Mouse (Mus musculus) forebrain, embryonic 15.5 days (tissue): ENCODE measurements around the gene Pcbp4. TPM values are rescaled to one million over a fixed set of nuclear protein-coding genes. Genes with fewer than 3 reads are reported as not detected.

Experiments
- ATAC-seq: fragments of 200-750 bp; cut with Nextera tagmentation; replicated peaks from 2 replicates; pipeline ENCODE4 v1.8.0; 2017; ENCODE audit warnings: mild to moderate bottlenecking, moderate TSS enrichment, moderate library complexity
- H3K27ac ChIP-seq: fragments of 300-500 bp; sonication (generic); replicated peaks from 2 replicates; pipeline ENCODE4 v1.5.1; 2015; ENCODE audit warnings: mild to moderate bottlenecking, inconsistent platforms
- H3K27me3 ChIP-seq: fragments of 300-500 bp; sonication (generic); 2 replicates; pipeline ENCODE4 v1.6.1; 2015; ENCODE audit warnings: inconsistent platforms
- H3K36me3 ChIP-seq: fragments of 300-500 bp; sonication (generic); 2 replicates; pipeline ENCODE4 v1.6.1; 2015; ENCODE audit warnings: mild to moderate bottlenecking, inconsistent platforms
- H3K4me1 ChIP-seq: fragments of 300-500 bp; sonication (generic); 2 replicates; pipeline ENCODE4 v1.6.1; 2015; ENCODE audit warnings: inconsistent platforms
- H3K4me2 ChIP-seq: fragments of 300-500 bp; sonication (generic); replicated peaks from 2 replicates; pipeline ENCODE4 v1.6.1; 2015; ENCODE audit warnings: mild to moderate bottlenecking, inconsistent platforms
- H3K4me3 ChIP-seq: fragments of 300-500 bp; sonication (generic); 2 replicates; pipeline ENCODE4 v1.5.1; 2015; ENCODE audit warnings: mild to moderate bottlenecking, inconsistent platforms
- H3K9ac ChIP-seq: fragments of 300-500 bp; sonication (generic); replicated peaks from 2 replicates; pipeline ENCODE4 v1.6.1; 2015; ENCODE audit warnings: mild to moderate bottlenecking, inconsistent platforms
- H3K9me3 ChIP-seq: fragments of 300-500 bp; sonication (generic); 2 replicates; pipeline ENCODE4 v1.6.1; 2016; ENCODE audit warnings: inconsistent platforms
- WGBS: fragments of 180-500 bp; shearing (Covaris S2); methylation state at CpG from one replicate; pipeline ENCODE4 v1.1.7; 2015; ENCODE audit warnings: mixed read lengths; 5-methylcytosine and 5-hydroxymethylcytosine counted together
- polyA plus RNA-seq: library from polyadenylated mRNA; unstranded; fragments of >200 nt; fragmentation: Nextera tagmentation; extraction: Ambion mirVana; gene quantifications from 2 replicates; pipeline ENCODE4 v1.2.1, GENCODE M21; 2015

Pcbp4 gene
- polyA plus RNA-seq, 1 experiment from 2014 or later: 251 TPM

DNA sequence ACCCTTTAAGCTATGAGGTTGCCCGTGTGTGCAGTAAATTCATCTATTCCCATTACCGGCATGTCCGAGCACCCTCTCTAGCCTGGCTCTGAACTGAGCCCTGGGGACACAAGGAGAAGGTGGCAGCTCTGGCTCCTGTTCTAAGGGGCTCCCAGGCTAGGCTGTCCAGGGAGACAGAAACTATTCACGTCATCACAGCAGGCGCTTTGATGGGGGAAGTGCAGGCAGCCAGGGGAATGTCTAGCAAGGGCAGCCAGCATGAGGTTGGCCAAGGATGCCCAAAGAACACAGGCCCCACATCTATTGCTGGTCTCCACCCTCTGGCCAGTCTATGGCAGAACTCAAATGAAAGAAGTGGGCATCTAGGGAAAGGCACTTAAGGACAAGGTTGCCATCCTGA, 4.8 kb downstream of the Pcbp4 start:
- Histone ChIP-seq H3K9ac (no peak overlapping the region), H3K9me3 (no peaks in the 10 kb centered on the region), H3K4me3 (no peak overlapping the region), H3K27me3 (no peaks in the 10 kb centered on the region), H3K4me2 (no peak overlapping the region), H3K27ac (0 out of 2 replicates have a peak overlapping the region, but pooled peaks have one; percentile 12), H3K4me1 (peaks cover 59% of the 10 kb centered on the region), H3K36me3 (peaks cover 25% of the 10 kb centered on the region)
- WGBS: 51% methylated on average over 5 of the region's 5 CpGs
- no peak for ATAC-seq

DNA sequence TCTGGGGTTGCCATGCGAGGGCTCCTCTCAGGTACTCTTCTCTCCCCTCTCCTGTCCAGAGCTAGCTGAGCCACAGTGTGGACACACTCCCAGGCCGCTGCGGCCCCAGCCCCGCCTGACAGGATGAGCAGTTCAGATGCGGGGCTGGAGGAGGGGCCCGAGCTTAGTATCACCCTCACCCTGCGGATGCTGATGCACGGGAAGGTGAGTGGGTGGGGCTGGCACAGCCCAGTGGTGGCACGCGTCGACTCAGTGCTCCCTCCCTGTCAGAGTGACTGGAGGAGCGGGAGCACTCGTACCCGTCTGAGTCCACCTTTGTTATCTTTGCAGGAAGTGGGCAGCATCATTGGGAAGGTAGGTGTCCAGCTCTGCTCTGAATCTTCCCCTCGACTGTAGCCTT, 6.9 kb downstream of the Pcbp4 start:
- WGBS: 76% methylated on average over 15 of the region's 15 CpGs
- Histone ChIP-seq H3K4me1 (peaks cover 59% of the 10 kb centered on the region), H3K4me3 (no peak overlapping the region), H3K27me3 (no peaks in the 10 kb centered on the region), H3K27ac (no peak overlapping the region), H3K9me3 (no peaks in the 10 kb centered on the region), H3K4me2 (no peak overlapping the region), H3K9ac (no peak overlapping the region), H3K36me3 (peaks cover 33% of the 10 kb centered on the region)
- no peak for ATAC-seq

DNA sequence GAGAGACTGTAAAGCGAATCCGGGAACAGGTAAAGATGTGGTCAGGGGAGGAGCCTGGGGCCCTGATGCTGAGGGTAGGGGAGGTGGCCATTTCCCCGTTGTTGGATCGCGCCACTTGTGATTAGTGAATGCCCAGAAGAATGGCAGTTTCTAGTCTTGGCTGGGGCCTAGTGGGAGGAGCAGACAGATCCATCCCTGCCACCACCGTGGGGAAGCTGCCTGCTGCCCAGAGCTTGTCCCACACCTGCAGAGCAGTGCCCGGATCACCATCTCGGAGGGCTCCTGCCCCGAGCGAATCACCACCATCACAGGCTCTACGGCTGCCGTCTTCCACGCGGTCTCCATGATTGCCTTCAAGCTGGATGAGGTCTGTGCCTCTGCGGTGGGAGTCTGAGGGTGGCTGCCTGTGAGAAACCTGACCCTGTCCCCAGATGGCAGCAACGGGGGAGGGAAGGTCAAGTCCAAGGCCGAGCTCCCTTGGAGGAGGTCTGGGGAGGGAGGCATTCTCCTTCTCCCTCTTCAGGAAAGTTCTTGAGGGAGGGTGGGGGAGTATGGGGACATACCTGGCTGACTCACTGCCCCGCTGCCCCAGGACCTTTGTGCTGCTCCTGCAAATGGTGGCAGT, 7.4 kb downstream of the Pcbp4 start:
- no peak overlapping the region for H3K27ac ChIP-seq
- no peaks in the 10 kb centered on the region for H3K9me3 ChIP-seq
- WGBS: 73% methylated on average over 18 of the region's 18 CpGs
- no peaks in the 10 kb centered on the region for H3K27me3 ChIP-seq
- H3K4me1 ChIP-seq: peaks cover 57% of the 10 kb centered on the region
- no peak overlapping the region for H3K4me3 ChIP-seq
- peaks cover 33% of the 10 kb centered on the region for H3K36me3 ChIP-seq
- no peak overlapping the region for H3K9ac ChIP-seq
- H3K4me2 ChIP-seq: no peak overlapping the region
- ATAC-seq: no peak

DNA sequence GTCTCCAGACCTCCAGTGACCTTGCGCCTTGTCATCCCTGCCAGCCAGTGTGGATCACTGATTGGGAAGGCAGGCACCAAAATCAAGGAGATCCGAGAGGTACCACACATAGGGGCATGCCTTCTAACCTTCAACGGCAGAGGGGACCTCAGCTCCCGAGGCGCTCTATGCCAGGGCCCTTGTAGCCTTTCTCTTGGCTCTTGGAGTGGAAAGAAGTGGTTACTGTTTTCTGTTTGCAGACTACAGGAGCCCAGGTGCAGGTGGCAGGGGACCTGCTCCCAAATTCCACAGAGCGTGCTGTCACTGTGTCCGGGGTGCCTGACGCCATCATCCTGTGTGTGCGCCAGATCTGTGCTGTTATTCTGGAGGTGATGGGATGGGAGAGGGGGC, 7.9 kb downstream of the Pcbp4 start:
- Histone ChIP-seq H3K9me3 (no peaks in the 10 kb centered on the region), H3K4me3 (no peak overlapping the region), H3K27me3 (no peaks in the 10 kb centered on the region), H3K9ac (no peak overlapping the region), H3K4me2 (no peak overlapping the region), H3K27ac (no peak overlapping the region), H3K36me3 (peaks cover 33% of the 10 kb centered on the region), H3K4me1 (peaks cover 57% of the 10 kb centered on the region)
- no peak for ATAC-seq
- 92% methylated on average over 9 of the region's 9 CpGs for WGBS

DNA sequence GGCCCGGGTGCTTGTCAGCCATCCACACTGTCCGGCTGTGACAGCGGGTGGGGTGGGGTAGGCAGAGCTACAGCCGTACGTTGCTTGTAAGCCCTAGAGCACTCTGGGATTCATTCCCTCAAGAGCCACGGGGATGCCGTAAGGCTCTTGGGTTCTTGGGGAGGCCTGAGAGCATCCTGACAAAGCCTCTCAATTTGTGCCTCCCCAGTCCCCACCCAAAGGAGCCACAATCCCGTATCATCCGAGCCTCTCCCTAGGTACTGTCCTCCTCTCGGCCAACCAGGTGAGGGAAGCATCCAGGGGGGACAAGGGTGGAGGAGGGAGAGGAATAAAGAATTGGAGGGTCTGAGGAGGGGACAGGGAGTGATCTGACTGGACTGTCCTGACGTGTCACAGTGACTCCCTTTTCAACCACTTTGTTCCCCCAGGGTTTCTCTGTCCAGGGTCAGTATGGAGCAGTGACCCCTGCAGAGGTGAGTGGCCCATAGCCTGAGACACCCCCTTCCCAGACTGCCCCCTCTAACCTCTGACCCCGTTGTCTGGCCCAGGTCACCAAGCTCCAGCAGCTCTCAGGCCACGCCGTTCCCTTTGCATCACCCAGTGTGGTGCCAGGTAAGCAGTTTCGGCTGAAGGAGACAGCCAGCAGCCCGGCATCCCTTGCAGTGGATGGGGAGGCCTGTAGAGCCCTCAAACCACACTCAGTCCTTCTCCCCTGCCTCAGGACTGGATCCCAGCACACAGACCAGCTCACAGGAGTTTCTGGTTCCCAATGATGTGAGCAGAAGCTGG, 8.7 kb downstream of the Pcbp4 start:
- no peak overlapping the region for H3K4me3 ChIP-seq
- no peak overlapping the region for H3K4me2 ChIP-seq
- no peaks in the 10 kb centered on the region for H3K27me3 ChIP-seq
- 87% methylated on average over 16 of the region's 16 CpGs for WGBS
- no peak overlapping the region for H3K27ac ChIP-seq
- H3K4me1 ChIP-seq: peaks cover 51% of the 10 kb centered on the region
- no peak overlapping the region for H3K9ac ChIP-seq
- H3K9me3 ChIP-seq: no peaks in the 10 kb centered on the region
- ATAC-seq: no peak
- H3K36me3 ChIP-seq: peaks cover 33% of the 10 kb centered on the region

DNA sequence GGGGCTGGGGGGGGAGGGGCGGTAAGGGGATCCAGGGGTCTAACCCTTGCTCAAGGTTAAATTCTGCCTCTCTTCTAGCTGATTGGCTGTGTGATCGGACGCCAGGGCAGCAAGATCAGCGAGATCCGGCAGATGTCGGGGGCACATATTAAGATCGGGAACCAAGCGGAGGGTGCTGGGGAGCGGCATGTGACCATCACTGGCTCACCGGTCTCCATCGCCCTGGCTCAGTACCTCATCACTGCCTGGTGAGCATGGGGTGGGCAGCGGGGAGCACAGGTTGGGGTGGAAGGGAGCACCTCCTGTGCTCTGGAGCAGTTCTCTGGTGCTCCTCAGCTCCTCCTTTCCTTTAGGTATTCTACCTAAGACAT, 9.3 kb downstream of the Pcbp4 start:
- peaks cover 46% of the 10 kb centered on the region for H3K4me1 ChIP-seq
- peaks cover 33% of the 10 kb centered on the region for H3K36me3 ChIP-seq
- no peak overlapping the region for H3K4me3 ChIP-seq
- no peaks in the 10 kb centered on the region for H3K9me3 ChIP-seq
- no peak overlapping the region for H3K9ac ChIP-seq
- no peak overlapping the region for H3K27ac ChIP-seq
- 92% methylated on average over 12 of the region's 12 CpGs for WGBS
- no peak for ATAC-seq
- H3K27me3 ChIP-seq: no peaks in the 10 kb centered on the region
- H3K4me2 ChIP-seq: no peak overlapping the region

DNA sequence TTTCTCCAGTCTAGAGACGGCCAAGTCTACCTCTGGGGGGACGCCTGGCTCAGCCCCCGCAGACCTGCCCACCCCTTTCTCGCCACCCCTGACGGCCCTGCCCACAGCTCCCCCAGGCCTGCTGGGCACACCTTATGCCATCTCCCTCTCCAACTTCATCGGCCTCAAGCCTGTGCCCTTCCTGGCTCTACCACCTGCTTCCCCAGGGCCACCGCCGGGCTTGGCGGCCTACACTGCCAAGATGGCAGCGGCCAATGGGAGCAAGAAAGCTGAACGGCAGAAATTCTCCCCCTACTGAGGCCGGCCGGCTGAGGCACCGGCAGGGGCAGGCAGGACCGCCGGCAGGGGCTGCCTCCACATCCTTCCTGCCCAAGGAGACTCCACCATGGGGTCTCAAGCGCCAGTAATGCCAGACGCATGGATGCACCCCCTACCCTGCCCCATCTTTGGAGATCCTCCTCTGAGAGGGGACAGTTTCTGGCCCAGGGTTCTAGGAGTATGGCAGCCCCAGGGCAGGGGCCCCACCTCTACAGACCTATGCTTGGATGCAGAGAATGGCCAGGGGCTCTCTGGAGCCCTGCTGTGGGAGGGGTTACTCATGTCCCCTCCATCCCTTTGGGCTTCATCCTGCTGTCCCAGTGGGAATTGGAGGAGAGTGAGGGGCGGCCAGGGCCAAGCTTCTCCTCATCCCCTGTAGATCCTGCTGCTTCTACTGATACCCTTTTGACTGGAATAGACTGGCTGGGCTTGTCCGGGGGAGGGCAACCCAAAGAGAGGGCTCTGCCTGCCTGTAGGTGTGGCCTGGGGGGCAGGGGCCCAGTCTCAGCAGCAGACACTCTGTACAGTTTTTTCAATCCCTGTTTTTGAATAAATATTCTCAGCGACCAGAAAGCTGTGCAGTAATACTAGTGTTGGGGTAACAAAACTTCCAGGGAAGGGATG, 10.3 kb downstream of the Pcbp4 start:
- H3K4me2 ChIP-seq: no peak overlapping the region
- no peak for ATAC-seq
- no peak overlapping the region for H3K4me3 ChIP-seq
- H3K9ac ChIP-seq: no peak overlapping the region
- WGBS: 77% methylated on average over 21 of the region's 21 CpGs
- peaks cover 36% of the 10 kb centered on the region for H3K4me1 ChIP-seq
- H3K9me3 ChIP-seq: no peaks in the 10 kb centered on the region
- no peak overlapping the region for H3K27ac ChIP-seq
- no peaks in the 10 kb centered on the region for H3K27me3 ChIP-seq
- peaks cover 33% of the 10 kb centered on the region for H3K36me3 ChIP-seq

DNA sequence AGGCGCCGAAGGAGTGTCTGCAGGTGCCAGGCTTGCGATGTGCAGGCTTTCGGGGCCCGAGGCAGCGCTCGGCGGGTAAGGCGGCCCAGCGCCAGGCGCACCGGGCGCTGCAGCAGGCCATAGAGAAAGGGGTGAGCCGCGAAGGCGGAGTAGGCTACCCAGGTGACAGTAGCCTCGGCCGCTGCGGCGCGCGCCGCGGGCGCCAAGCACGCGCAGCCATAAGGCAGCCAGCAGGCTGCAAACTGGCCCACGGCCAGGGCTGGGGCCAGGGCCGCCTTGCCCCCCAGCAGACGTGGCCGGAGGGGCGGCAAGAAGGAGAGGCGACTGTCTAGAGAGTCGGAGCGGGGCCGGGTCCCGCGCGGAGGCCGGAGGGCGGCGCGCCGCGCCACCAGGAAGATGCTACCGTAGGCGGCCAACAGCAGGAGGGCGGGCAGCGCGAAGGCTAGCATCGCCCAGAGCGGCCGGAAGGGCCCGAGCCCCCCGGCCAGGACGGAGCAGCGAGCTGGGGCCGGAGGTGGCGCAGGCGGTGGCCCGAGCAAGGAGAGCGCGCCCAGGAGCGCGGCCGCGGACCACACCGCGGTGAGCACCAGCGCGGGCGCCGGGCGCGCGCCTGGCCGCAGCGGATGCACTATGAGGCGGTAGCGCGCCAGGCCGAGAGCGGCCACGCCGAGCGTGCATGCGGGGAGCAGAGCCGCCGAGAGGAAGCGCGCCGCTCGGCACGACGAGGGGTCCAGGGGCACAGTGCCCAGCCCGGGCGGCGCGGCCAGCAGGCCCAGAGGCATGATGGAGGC, 11.9 kb downstream of the Pcbp4 start:
- Histone ChIP-seq H3K9me3 (no peaks in the 10 kb centered on the region), H3K4me2 (peak overlapping the region; percentile 75), H3K27me3 (no peaks in the 10 kb centered on the region), H3K4me3 (peak overlapping the region; percentile 45), H3K27ac (peak overlapping the region; percentile 70), H3K36me3 (peaks cover 31% of the 10 kb centered on the region), H3K9ac (peak overlapping the region; percentile 59), H3K4me1 (peaks cover 25% of the 10 kb centered on the region)
- peak; percentile 83 for ATAC-seq
- WGBS: 1% methylated on average over 91 of the region's 99 CpGs

DNA sequence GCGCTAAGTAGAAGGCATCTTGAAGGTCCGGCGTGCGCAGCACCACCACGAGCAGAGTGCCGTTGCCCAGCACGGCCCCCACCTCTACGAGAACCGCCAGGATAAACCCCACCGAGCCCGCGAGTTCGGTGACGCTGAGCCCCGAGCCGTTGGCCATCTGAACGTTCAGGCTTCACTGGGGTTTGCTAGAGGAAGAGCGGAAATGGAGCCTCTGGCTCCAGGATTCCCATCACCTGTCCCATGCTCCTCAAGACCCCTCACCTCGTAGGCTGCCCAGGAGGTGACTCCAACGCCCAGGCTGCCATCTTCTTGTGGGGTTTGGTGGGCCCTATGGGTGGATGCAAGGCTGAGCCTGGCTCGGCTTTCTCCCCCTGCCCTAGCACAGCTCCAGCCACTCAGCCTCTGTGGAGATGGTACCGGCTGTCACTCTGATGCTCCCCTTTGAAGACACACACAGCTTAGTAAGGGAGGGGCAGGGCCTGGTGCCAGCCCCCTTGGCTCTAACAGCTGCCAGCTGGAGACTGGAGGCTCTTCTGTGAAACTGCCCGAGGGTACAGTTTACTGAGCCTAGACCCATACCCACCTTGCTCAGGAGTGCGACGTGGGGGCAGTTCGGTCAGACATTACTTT, 12.6 kb downstream of the Pcbp4 start, which contains the start of gene Gpr62:
Gene Gpr62, minus strand, starts transcription at position 368 of the 630 bp plus-strand sequence.
- H3K27ac ChIP-seq: peak within 1 kb of the TSS; percentile 70
- peaks cover 25% of the 10 kb centered on the region for H3K36me3 ChIP-seq
- H3K4me3 ChIP-seq: peak within 1 kb of the TSS; percentile 45
- H3K9ac ChIP-seq: peak within 1 kb of the TSS; percentile 59
- whole genome bisulfite sequencing: 25% methylated on average over 26 of the region's 26 CpGs
- ATAC-seq: peak; percentile 56
- H3K4me1 ChIP-seq: peaks cover 19% of the 10 kb centered on the region
- no peaks in the 10 kb centered on the region for H3K27me3 ChIP-seq
- H3K4me2 ChIP-seq: peak within 1 kb of the TSS; percentile 75
- H3K9me3 ChIP-seq: no peaks in the 10 kb centered on the region

DNA sequence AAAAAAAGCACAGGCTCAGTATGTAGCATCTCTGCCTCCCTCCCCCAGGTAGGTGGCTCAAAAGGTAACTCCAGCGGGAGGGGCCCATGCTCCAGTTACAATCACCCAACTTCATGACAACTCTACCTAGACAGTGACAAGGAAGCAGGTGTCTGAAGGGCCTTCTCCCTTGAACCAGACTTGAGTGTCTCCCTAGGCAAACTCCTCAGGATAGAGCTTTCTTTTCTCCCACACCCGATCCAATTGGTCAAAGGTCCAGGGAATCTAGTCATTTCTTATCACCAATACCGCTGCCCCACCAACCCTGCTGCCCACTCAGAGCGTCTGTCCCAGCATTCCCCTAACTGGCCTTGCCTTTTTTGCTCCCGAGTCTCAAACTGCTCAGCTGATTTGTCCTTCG, 13.6 kb downstream of the Pcbp4 start:
- no peaks in the 10 kb centered on the region for H3K9me3 ChIP-seq
- peaks cover 17% of the 10 kb centered on the region for H3K36me3 ChIP-seq
- no peak overlapping the region for H3K4me2 ChIP-seq
- ATAC-seq: no peak
- H3K4me1 ChIP-seq: peaks cover 19% of the 10 kb centered on the region
- 91% methylated on average over 6 of the region's 6 CpGs for WGBS
- no peak overlapping the region for H3K4me3 ChIP-seq
- H3K27ac ChIP-seq: no peak overlapping the region
- H3K9ac ChIP-seq: no peak overlapping the region
- H3K27me3 ChIP-seq: no peaks in the 10 kb centered on the region

DNA sequence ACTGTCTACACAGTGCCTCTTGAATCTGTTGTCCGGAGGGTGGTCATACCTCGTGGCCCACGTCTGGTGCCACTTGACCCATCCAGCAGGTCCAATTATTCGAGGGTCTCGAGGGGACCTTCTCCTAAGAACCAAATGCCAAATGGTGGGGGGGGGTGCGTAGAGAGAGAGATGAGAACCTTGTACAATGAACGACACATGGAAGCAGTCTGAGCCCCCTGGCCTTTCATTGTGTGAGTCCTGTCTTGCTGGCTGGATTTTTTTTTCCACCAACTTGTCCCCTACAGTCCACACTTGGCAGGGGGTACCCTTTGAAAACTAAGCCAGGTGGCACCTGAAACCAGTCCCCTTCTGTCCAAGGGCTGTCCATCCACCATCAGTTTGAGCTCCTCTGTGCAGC, 14.7 kb downstream of the Pcbp4 start:
- Histone ChIP-seq H3K9me3 (no peaks in the 10 kb centered on the region), H3K9ac (no peak overlapping the region), H3K27ac (no peak overlapping the region), H3K4me3 (no peak overlapping the region), H3K27me3 (no peaks in the 10 kb centered on the region), H3K4me1 (peaks cover 19% of the 10 kb centered on the region), H3K36me3 (peaks cover 8% of the 10 kb centered on the region), H3K4me2 (no peak overlapping the region)
- ATAC-seq: no peak
- WGBS: 85% methylated on average over 7 of the region's 7 CpGs
